Mouse (Mus musculus): ENCODE data around the gene Gcgr. TPM values are rescaled to one million over a fixed set of nuclear protein-coding genes. Genes with fewer than 3 reads are reported as not detected.
"Not testable (repeated sequence)": the region's sequence is repeated elsewhere in the genome, so short reads cannot be mapped to it uniquely, and the experiment has no call there.

Gene Gcgr
- polyA plus RNA-seq, 1 experiment = 0.13 TPM

DNA sequence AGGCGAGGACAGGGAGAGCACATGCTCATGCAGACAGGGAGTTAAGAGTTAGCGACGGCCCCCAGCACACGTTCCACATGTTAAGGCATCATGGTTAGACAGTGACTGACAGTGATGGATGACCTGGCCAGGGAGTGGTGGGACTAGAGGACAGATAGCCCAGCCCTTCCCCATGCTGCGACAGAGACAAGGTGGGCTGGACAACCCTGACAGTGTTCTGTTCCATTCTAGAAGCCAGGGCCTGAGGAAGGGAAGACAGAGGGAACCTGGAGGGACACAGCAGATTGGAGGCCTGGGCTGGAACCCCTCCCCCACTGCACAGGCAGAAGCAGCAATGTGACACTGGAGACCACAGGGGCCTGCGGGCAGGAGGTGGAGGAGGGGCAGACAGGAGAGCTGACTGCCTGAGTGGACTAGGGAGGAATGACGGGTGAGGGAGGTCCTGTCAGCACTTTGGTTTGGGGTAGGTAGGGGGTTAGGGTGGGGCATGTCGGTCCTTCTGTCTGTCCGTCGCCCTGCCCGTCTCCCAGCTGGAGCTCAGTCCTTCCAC, 48.3 kb downstream of the Gcgr start:
- H3K4me3 ChIP-seq (ENCODE audit: insufficient read depth, low read length) = no peak overlapping the region; the same call in 1 of the 2 replicates
- no peak overlapping the region for H3K27ac ChIP-seq (ENCODE audit: insufficient read depth, low read length)

DNA sequence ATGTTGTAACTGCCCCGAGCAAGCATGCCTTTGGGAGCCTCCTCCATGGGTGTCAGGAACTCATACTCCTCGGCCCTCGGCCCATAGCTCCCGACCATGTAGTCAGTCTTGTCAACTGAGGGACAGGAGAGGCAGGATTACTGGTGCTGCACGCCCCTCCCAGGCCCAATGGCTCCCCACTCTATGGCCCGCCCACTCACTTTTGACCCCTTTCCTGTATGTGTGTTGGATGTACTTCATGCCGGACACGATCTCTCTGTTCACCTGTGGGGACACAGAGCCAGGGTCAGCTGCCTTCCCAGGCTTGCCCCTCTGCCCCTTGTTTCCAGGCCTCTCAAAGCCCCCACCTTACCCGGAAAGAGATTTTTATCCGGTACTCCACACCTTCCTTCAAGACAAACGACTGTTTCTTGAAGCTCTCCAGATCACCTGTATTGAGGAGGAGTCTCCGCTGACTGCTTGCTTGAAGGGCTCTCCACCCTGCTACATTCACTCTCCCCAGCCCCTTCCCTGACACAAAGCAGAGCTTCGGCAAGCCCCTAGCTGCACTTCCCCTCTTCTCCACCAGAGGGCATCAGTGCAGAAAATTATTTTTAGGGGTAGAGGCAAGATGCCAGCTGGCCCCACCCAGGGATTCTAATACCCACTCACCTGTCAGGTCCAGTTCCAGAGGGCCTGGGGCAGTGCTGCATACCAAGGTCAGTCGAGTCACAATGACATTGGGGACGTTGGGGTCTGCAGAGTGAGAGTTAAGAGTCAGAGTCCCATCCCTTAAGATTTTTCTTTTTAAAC, 49.0 kb downstream of the Gcgr start:
- peak overlapping the region; percentile 81 for H3K4me3 ChIP-seq (ENCODE audit: insufficient read depth, low read length)
- TF ChIP-seq POLR2A (IDR thresholded peaks at IDR 0.05; ENCODE audit: extremely low read depth, insufficient read depth, low read length) = no peak
- peak; percentile 76 for TF ChIP-seq CTCF (IDR thresholded peaks at IDR 0.05; ENCODE audit: extremely low read depth, insufficient read depth, low read length)
- H3K27ac ChIP-seq (ENCODE audit: insufficient read depth, low read length) = no peak overlapping the region
- H3K4me1 ChIP-seq (ENCODE audit: control insufficient read depth, insufficient read depth, low read length) = peaks cover 2% of the 10 kb centered on the region; the same call in 1 of the 2 replicates

More for the DNA sequence above, 48.3 kb downstream of the Gcgr start:
- H3K4me1 ChIP-seq (ENCODE audit: control insufficient read depth, insufficient read depth, low read length) = peaks cover 3% of the 10 kb centered on the region; the same call in 1 of the 2 replicates
- TF ChIP-seq POLR2A (IDR thresholded peaks at IDR 0.05; ENCODE audit: extremely low read depth, insufficient read depth, low read length) = 0 out of 2 replicates have a peak, but pooled peaks have one; percentile 7
- TF ChIP-seq CTCF (IDR thresholded peaks at IDR 0.05; ENCODE audit: extremely low read depth, insufficient read depth, low read length) = no peak

DNA sequence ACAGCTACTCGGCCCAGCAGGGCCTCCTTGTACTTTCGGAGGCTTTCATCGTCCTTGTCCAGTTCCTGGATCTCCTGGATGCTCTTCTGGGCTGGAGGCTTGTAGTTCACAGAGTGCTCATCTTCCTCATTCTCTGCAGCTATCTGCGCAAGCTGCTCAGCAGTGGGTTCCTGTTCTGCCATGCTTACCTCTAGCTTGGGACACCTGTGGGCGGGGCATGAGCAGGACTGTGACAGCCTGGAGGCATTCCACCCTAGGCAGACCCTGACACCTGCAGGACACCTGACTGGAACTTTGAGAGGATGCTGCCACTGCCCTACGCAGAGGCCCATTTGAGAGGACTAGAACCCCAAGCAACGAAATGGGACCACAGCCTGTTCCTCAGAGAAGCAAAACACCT, 49.7 kb downstream of the Gcgr start:
- Histone ChIP-seq H3K4me3 (ENCODE audit: insufficient read depth, low read length) (peak overlapping the region; percentile 81), H3K27ac (ENCODE audit: insufficient read depth, low read length) (0 out of 2 replicates have a peak overlapping the region, but pooled peaks have one; percentile 88), H3K4me1 (ENCODE audit: control insufficient read depth, insufficient read depth, low read length) (peaks cover 2% of the 10 kb centered on the region; the same call in 1 of the 2 replicates)
- TF ChIP-seq POLR2A (IDR thresholded peaks at IDR 0.05; ENCODE audit: extremely low read depth, insufficient read depth, low read length) (no peak), CTCF (IDR thresholded peaks at IDR 0.05; ENCODE audit: extremely low read depth, insufficient read depth, low read length) (no peak)

DNA sequence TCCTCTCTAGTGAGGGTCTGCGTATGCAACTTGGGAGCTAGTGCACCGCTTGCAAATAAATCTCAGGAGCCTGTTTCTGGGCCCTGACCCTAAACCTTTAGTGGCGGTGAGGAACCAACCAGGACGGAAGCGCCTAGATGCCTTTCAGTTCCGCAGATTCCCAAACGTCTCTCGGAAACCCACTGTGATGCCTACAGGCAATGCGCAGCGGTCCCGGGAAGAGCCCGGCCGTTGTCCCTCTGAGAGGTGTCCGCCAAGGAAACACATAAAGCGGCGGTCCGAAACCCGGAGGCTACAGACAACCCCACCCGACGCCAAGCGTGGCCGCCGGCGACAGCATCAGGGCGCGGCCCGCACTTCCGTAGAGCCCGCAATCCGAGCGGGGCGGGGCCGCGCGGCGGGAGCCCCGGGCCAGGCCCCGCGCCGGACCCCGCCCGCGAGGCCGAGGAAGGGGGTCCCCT, 50.4 kb downstream of the Gcgr start:
- H3K4me3 ChIP-seq (ENCODE audit: insufficient read depth, low read length) = peak overlapping the region; percentile 81
- TF ChIP-seq POLR2A (IDR thresholded peaks at IDR 0.05; ENCODE audit: extremely low read depth, insufficient read depth, low read length) (no peak), CTCF (IDR thresholded peaks at IDR 0.05; ENCODE audit: extremely low read depth, insufficient read depth, low read length) (no peak)
- H3K4me1 ChIP-seq (ENCODE audit: control insufficient read depth, insufficient read depth, low read length) = peaks cover 2% of the 10 kb centered on the region; the same call in 1 of the 2 replicates
- H3K27ac ChIP-seq (ENCODE audit: insufficient read depth, low read length) = peak overlapping the region; percentile 88

DNA sequence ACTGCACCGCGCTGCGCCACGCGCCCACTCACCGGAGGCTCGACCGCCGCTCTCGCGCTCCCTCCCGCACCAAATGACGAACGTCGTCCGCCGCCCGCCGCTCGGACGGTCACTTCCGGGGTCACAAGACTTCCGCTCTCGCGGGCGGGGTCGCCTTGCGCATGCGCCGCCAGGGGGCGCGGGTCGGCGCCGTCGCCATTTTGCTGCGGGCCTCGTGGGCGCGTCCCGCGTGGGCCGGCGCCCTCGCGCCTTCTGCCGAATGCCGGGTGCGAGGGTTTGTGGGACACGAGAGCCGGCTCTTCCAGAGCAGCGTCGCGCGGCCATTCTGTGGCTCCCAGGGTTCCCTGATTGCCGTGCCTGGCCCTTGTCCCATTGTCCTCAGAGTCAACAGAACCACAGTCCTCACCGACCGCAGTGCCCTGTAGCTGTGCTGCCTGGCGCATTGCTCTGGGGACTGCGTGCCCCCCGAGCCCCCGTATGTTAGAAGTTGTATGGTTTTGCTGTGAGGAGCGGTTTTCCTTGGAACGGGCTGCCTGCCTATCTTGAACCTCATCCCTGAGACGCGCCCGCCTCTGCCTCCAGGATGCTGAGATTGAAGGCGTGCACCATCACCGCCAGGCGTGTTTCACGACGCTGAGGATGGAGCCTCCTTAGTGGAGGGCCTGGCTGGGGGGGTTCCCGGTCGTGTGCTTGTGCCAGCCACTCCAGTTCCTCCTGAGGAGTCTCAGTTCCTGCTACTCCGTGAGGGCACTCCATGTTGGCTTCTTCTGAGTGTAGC, 51.2 kb downstream of the Gcgr start, which contains the start of gene Arhgdia:
Gene Arhgdia, minus strand, starts transcription at position 135 of the 778 bp plus-strand sequence.
- Histone ChIP-seq H3K4me3 (ENCODE audit: insufficient read depth, low read length) (peak within 1 kb of the TSS; percentile 81), H3K4me1 (ENCODE audit: control insufficient read depth, insufficient read depth, low read length) (peaks cover 2% of the 10 kb centered on the region; the same call in 1 of the 2 replicates), H3K27ac (ENCODE audit: insufficient read depth, low read length) (peak within 1 kb of the TSS; percentile 88)
- TF ChIP-seq POLR2A (IDR thresholded peaks at IDR 0.05; ENCODE audit: extremely low read depth, insufficient read depth, low read length) = peak; percentile 82
- no peak for TF ChIP-seq CTCF (IDR thresholded peaks at IDR 0.05; ENCODE audit: extremely low read depth, insufficient read depth, low read length)

DNA sequence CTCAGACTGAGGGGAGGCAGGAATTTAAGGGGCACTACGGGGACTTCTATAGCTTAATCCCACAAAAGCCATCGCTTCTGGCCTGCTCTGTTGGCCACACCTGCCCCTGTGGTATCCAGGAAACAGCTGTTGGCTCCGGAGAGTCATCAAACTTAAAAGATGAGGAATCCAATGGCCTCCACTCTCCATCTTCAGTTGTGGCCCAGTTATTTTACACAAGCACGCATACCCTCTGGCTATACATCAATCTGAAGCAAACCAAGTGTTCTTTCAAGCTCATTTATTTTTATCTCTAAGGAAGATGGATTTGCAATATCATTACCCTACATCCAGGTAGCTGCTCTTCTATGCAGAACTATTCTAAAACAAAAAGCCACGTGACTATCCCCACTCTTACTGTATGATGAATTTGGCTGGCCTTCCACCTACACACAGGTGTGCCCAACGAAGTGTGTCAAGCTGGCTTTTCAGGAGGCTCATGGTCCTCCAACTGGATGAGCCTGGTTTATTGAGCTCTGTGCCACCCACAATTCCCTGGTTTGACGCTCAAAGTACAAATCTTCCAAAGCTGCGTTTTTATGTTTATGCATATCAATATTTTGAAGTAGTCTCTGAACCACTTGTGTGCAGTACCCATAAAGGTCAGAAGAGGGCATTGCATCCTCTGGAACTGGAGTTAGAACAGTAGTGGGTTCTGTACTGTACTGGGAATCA, 51.9 kb downstream of the Gcgr start:
- Histone ChIP-seq H3K27ac (ENCODE audit: insufficient read depth, low read length) (peak overlapping the region; percentile 85), H3K4me3 (ENCODE audit: insufficient read depth, low read length) (peak overlapping the region; percentile 81), H3K4me1 (ENCODE audit: control insufficient read depth, insufficient read depth, low read length) (peaks cover 2% of the 10 kb centered on the region; the same call in 1 of the 2 replicates)
- no peak for TF ChIP-seq POLR2A (IDR thresholded peaks at IDR 0.05; ENCODE audit: extremely low read depth, insufficient read depth, low read length)
- peak; percentile 21; the same call in 1 of the 2 replicates for TF ChIP-seq CTCF (IDR thresholded peaks at IDR 0.05; ENCODE audit: extremely low read depth, insufficient read depth, low read length)

DNA sequence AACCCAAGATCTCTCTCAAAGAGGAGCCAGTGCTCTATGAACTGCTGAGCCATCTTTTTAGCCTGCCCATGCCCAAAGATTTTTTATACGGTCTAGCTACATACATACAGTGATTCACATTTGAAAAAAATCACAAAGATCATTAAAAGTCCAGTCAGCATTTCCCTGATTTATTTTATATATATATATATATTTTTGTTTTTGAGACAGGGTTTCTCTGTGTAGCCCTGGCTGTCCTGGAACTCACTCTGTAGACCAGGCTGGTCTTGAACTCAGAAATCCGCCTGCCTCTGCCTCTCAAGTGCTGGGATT, 52.4 kb downstream of the Gcgr start:
- not testable (repeated sequence) for H3K4me1 ChIP-seq (ENCODE audit: control insufficient read depth, insufficient read depth, low read length); H3K4me3 ChIP-seq (ENCODE audit: insufficient read depth, low read length); H3K27ac ChIP-seq (ENCODE audit: insufficient read depth, low read length)

DNA sequence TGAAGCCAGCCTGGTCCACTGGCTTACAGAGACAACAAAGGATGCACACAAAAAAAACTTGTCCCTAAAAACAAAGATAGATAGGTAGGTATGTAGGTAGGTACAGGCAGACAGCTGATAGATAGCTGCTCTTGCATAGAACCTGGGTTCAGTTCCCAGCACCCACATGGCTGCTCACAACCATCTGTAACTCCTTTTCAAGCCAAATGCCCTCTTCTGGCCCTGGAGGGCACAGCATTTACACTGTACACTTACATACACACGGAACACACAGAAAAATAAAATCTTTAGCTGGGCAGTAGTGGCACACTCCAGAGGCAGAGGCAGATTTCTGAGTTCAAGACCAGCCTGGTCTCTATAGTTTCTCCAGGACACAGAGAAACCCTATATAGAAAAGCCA, 53.4 kb downstream of the Gcgr start:
- Histone ChIP-seq H3K4me3 (ENCODE audit: insufficient read depth, low read length) (no peak overlapping the region), H3K4me1 (ENCODE audit: control insufficient read depth, insufficient read depth, low read length) (peaks cover 2% of the 10 kb centered on the region; the same call in 1 of the 2 replicates), H3K27ac (ENCODE audit: insufficient read depth, low read length) (no peak overlapping the region)
- TF ChIP-seq POLR2A (IDR thresholded peaks at IDR 0.05; ENCODE audit: extremely low read depth, insufficient read depth, low read length) (no peak), CTCF (IDR thresholded peaks at IDR 0.05; ENCODE audit: extremely low read depth, insufficient read depth, low read length) (no peak)

DNA sequence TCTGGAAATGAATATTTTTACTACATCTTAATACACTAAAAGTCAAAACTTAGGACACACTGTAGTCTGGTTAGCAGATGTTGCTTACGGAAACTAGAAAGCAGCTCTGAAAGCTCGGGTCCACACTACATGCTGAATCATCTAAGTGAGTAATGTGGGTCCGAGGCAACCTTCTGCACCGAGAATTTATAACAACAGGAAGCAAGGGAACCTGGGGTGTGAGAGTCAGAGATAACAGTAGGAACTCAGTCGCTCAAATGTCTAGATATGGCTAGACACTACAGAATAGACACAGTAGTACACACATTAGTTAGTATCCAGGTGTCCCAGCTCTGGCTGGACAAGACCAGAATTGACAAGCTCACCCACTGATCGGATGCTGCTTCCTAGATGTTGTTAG, 58.0 kb downstream of the Gcgr start:
- no peak for TF ChIP-seq POLR2A (IDR thresholded peaks at IDR 0.05; ENCODE audit: extremely low read depth, insufficient read depth, low read length)
- TF ChIP-seq CTCF (IDR thresholded peaks at IDR 0.05; ENCODE audit: extremely low read depth, insufficient read depth, low read length) = no peak
- Histone ChIP-seq H3K4me1 (ENCODE audit: control insufficient read depth, insufficient read depth, low read length) (no peaks in the 10 kb centered on the region), H3K27ac (ENCODE audit: insufficient read depth, low read length) (no peak overlapping the region), H3K4me3 (ENCODE audit: insufficient read depth, low read length) (no peak overlapping the region)

Other genes with a start within 250 kb of the Gcgr start
- 1,064 and 1,106 TPM in 2 replicates for gene Actg1, start 182.2 kb upstream of the Gcgr start, polyA plus RNA-seq (2012; rRNA removed)
- 0.28 and 0.67 TPM in 2 replicates for gene Fscn2, start 169.2 kb upstream of the Gcgr start, polyA plus RNA-seq (2012; rRNA removed)
- 22.8 and 23.9 TPM in 2 replicates for gene Faap100, start 151.9 kb upstream of the Gcgr start, polyA plus RNA-seq (2012; rRNA removed)
- gene Nploc4, start 93.0 kb upstream of the Gcgr start, polyA plus RNA-seq (2012; rRNA removed) = 62.0 and 62.7 TPM in 2 replicates
- gene Tspan10, start 88.1 kb upstream of the Gcgr start, polyA plus RNA-seq (2012; rRNA removed) = 0.15 TPM in 1 of 2 replicates, not detected in the other
- 0.59 and 0.81 TPM in 2 replicates for gene Pde6g, start 77.2 kb upstream of the Gcgr start, polyA plus RNA-seq (2012; rRNA removed)
- 15.0 and 17.4 TPM in 2 replicates for gene Oxld1, start 72.6 kb upstream of the Gcgr start, polyA plus RNA-seq (2012; rRNA removed)
- 27.6 and 28.5 TPM in 2 replicates for gene Ccdc137, start 72.6 kb upstream of the Gcgr start, polyA plus RNA-seq (2012; rRNA removed)
- 46.0 and 46.2 TPM in 2 replicates for gene Arl16, start 63.1 kb upstream of the Gcgr start, polyA plus RNA-seq (2012; rRNA removed)
- 96.3 and 96.6 TPM in 2 replicates for gene Mrpl12, start 46.1 kb upstream of the Gcgr start, polyA plus RNA-seq (2012; rRNA removed)
- gene Slc25a10, start 38.9 kb upstream of the Gcgr start, polyA plus RNA-seq (2012; rRNA removed) = 29.0 and 30.0 TPM in 2 replicates
- 158 and 160 TPM in 2 replicates for gene Mcrip1, start 19.0 kb downstream of the Gcgr start, polyA plus RNA-seq (2012; rRNA removed)
- gene Ppp1r27, start 20.4 kb downstream of the Gcgr start, polyA plus RNA-seq (2012; rRNA removed) = not detected in 2 replicates
- 88.9 and 91.2 TPM in 2 replicates for gene P4hb, start 42.6 kb downstream of the Gcgr start, polyA plus RNA-seq (2012; rRNA removed)
- gene Arhgdia, start 50.9 kb downstream of the Gcgr start, polyA plus RNA-seq (2012; rRNA removed) = 416 and 442 TPM in 2 replicates
- gene Alyref, start 67.7 kb downstream of the Gcgr start, polyA plus RNA-seq (2012; rRNA removed) = 42.1 and 46.9 TPM in 2 replicates
- 148 and 161 TPM in 2 replicates for gene Anapc11, start 67.7 kb downstream of the Gcgr start, polyA plus RNA-seq (2012; rRNA removed)
- 0.58 and 1.1 TPM in 2 replicates for gene Npb, start 77.8 kb downstream of the Gcgr start, polyA plus RNA-seq (2012; rRNA removed)
- 281 and 289 TPM in 2 replicates for gene Pcyt2, start 87.2 kb downstream of the Gcgr start, polyA plus RNA-seq (2012; rRNA removed)
- gene Sirt7, start 94.5 kb downstream of the Gcgr start, polyA plus RNA-seq (2012; rRNA removed) = 98.2 and 105 TPM in 2 replicates
- gene Mafg, start 102.9 kb downstream of the Gcgr start, polyA plus RNA-seq (2012; rRNA removed) = 83.7 and 83.9 TPM in 2 replicates
- 2.2 and 3.6 TPM in 2 replicates for gene Pycr1, start 113.1 kb downstream of the Gcgr start, polyA plus RNA-seq (2012; rRNA removed)
- gene Myadml2, start 117.5 kb downstream of the Gcgr start, polyA plus RNA-seq (2012; rRNA removed) = 3.4 and 3.6 TPM in 2 replicates
- 6.8 and 7.1 TPM in 2 replicates for gene Notum, start 130.5 kb downstream of the Gcgr start, polyA plus RNA-seq (2012; rRNA removed)
- gene Aspscr1, start 142.3 kb downstream of the Gcgr start, polyA plus RNA-seq (2012; rRNA removed) = 46.2 and 46.8 TPM in 2 replicates
- 36.2 and 40.2 TPM in 2 replicates for gene Cenpx, start 183.0 kb downstream of the Gcgr start, polyA plus RNA-seq (2012; rRNA removed)
- gene Lrrc45, start 183.2 kb downstream of the Gcgr start, polyA plus RNA-seq (2012; rRNA removed) = 114 and 137 TPM in 2 replicates
- gene Rac3, start 190.8 kb downstream of the Gcgr start, polyA plus RNA-seq (2012; rRNA removed) = 60.4 and 72.2 TPM in 2 replicates
- gene Dcxr, start 196.6 kb downstream of the Gcgr start, polyA plus RNA-seq (2012; rRNA removed) = 20.5 and 21.3 TPM in 2 replicates
- gene Cbr2, start 201.4 kb downstream of the Gcgr start, polyA plus RNA-seq (2012; rRNA removed) = 4.6 and 4.9 TPM in 2 replicates
- 1.4 and 2.8 TPM in 2 replicates for gene Hmga1b, start 232.1 kb downstream of the Gcgr start, polyA plus RNA-seq (2012; rRNA removed)